Mouse (Mus musculus) midbrain, embryonic 10.5 days (tissue): ENCODE results near the gene Lcn6. TPM values are rescaled to one million over a fixed set of nuclear protein-coding genes. Genes with fewer than 3 reads are reported as not detected.
A peak's percentile ranks its signal among the peaks of the same experiment; 100 is the strongest.

ENCODE experiments used
- DNase-seq: peaks from one replicate; pipeline ENCODE4 v3.0.0-alpha.2; 2017; ENCODE audit warnings: low spot score
- H3K27ac ChIP-seq: fragments of 300-500 bp; sonication (generic); replicated peaks from 2 replicates; pipeline ENCODE4 v1.5.1; 2016; ENCODE audit warnings: mild to moderate bottlenecking
- H3K27me3 ChIP-seq: fragments of 300-500 bp; sonication (generic); 2 replicates; pipeline ENCODE4 v1.6.1; 2016; ENCODE audit warnings: low read depth, mild to moderate bottlenecking; ENCODE audit not compliant: poor library complexity, severe bottlenecking
- H3K36me3 ChIP-seq: fragments of 300-500 bp; sonication (generic); 2 replicates; pipeline ENCODE4 v1.6.1; 2016; ENCODE audit warnings: mild to moderate bottlenecking, moderate library complexity
- H3K4me1 ChIP-seq: fragments of 300-500 bp; sonication (generic); 2 replicates; pipeline ENCODE4 v1.6.1; 2016
- H3K4me3 ChIP-seq: fragments of 300-500 bp; sonication (generic); 2 replicates; pipeline ENCODE4 v1.5.1; 2016; ENCODE audit warnings: mild to moderate bottlenecking, moderate library complexity
- H3K9me3 ChIP-seq: fragments of 300-500 bp; sonication (generic); replicated peaks from 2 replicates; pipeline ENCODE4 v1.6.1; 2016; ENCODE audit warnings: mild to moderate bottlenecking
- WGBS: fragments of 180-500 bp; shearing (Covaris S2); methylation state at CpG from one replicate; pipeline ENCODE4 v1.1.7; 2016; 5-methylcytosine and 5-hydroxymethylcytosine counted together
- polyA plus RNA-seq: library from polyadenylated mRNA; unstranded; fragments of >200 nt; fragmentation: Nextera tagmentation; extraction: Ambion mirVana; gene quantifications from 2 replicates; pipeline ENCODE4 v1.2.1, GENCODE M21; 2016

Lcn6 gene
- not detected in 2 replicates for polyA plus RNA-seq

GRCm38 (mm10) chr2:25676486-25676885, at the start of gene Lcn6:
TSS of gene Lcn6 (plus strand) at chr2:25676786.
- H3K27ac ChIP-seq, result no peak within 1 kb of the TSS
- no peak for DNase-seq
- H3K4me1 ChIP-seq, result no peaks in the 10 kb centered on the region
- no peaks in the 10 kb centered on the region for H3K27me3 ChIP-seq
- H3K4me3 ChIP-seq, result no peak within 1 kb of the TSS
- no peaks in the 10 kb centered on the region for H3K36me3 ChIP-seq
- H3K9me3 ChIP-seq, result no peaks in the 10 kb centered on the region
- 94% methylated on average over 3 of the region's 3 CpGs for WGBS

DNA sequence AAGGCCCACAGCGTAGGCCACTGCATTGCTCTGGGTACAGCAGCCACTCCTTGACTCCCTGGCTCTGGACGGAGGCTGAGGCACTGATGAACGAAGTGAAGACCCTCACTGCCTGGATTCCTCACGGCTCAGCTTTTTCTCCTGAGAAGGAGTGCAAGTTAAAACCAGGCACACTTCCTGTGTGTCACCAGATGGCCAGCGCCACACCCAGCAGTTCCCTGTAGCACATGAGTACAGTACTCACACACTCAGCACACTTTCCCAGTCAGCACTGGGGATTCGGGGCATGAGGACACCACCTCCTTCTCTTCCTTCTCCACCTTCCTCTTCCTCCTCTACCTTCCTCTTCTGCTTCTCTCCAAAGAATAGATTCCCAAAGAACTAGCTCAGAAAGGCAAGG, 48.8 kb upstream of the Lcn6 start, which contains the start of gene Fcna:
Gene Fcna (minus strand): TSS at position 220 of the 400 bp plus-strand sequence.
- 83% methylated on average over 6 of the region's 6 CpGs for WGBS
- H3K27ac ChIP-seq, result 0 out of 2 replicates have a peak within 1 kb of the TSS, but pooled peaks have one; percentile 13

DNA sequence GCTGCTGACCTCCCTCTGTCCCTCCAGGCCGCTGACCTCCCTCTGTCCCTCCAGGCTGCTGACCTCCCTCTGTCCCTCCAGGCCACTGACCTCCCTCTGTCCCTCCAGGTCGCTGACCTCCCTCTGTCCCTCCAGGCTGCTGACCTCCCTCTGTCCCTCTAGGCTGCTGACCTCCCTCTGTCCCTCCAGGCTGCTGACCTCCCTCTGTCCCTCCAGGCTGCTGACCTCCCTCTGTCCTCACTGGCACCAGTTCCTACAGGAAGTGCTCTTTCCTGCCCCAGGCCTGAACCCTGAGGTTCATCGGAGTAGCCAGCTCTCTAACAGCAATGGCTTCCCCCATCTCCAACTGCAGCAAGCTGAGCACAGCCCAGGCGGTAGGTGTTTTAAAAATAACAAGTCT, 47.8 kb upstream of the Lcn6 start:
- Histone ChIP-seq H3K4me1 (peaks cover 4% of the 10 kb centered on the region), H3K27ac (0 out of 2 replicates have a peak overlapping the region, but pooled peaks have one; percentile 13), H3K9me3 (no peaks in the 10 kb centered on the region), H3K36me3 (no peaks in the 10 kb centered on the region), H3K4me3 (no peak overlapping the region), H3K27me3 (0 out of 2 replicates have a peak, but pooled peaks cover 4% of the 10 kb centered on the region)
- WGBS, result 48% methylated on average over 4 of the region's 4 CpGs
- no peak for DNase-seq

More for the DNA sequence above, 48.8 kb upstream of the Lcn6 start, which contains the start of gene Fcna:
- 0 out of 2 replicates have a peak, but pooled peaks cover 6% of the 10 kb centered on the region for H3K27me3 ChIP-seq
- no peak for DNase-seq
- H3K36me3 ChIP-seq, result no peaks in the 10 kb centered on the region
- H3K4me1 ChIP-seq, result peaks cover 4% of the 10 kb centered on the region
- no peak within 1 kb of the TSS for H3K4me3 ChIP-seq
- no peaks in the 10 kb centered on the region for H3K9me3 ChIP-seq

DNA sequence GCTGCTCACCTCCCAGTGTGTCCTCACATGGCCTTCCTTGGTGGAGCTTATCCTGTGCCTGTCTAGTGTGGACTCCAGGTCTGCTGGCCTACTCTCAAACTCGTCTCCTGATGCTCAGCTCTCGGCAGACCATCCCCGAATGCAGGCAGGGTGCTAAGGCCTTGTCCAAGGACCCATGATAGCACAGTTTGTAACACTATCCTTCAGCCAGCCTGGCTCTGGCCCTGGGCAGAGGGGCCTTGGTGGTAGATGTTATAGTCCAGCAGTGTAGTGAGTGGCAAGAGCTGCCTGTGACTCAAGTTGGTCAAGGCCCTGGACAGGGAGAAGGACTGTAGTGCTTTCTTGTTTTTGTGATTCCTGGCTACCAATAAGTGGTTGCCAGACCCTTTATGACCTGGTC, 43.0 kb upstream of the Lcn6 start:
- H3K4me3 ChIP-seq, result no peak overlapping the region
- no peak for DNase-seq
- H3K27ac ChIP-seq, result no peak overlapping the region
- no peaks in the 10 kb centered on the region for H3K27me3 ChIP-seq
- no peaks in the 10 kb centered on the region for H3K9me3 ChIP-seq
- 81% methylated on average over 3 of the region's 3 CpGs for WGBS
- peaks cover 3% of the 10 kb centered on the region for H3K4me1 ChIP-seq
- H3K36me3 ChIP-seq, result no peaks in the 10 kb centered on the region

DNA sequence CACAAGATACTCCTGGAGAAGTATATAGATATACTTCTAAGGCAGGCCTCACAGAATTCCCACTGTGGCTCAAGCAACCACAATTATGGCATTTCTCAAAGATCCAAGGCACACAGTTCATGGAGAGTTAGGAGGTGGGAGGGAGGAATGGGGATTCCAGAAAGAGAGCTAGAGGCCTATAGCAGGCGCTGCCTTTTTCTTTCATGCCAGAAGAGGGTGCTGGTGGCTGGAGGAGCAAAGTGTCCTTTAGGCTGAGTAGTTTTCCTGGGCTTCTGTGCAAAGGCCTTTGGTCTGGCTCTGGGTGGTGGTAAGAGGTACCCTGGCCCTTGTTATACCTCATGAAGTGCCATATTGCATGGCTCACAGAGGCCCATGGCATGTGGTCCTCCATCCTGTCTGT, 42.5 kb upstream of the Lcn6 start:
- DNase-seq, result no peak
- no peak overlapping the region for H3K4me3 ChIP-seq
- H3K27me3 ChIP-seq, result no peaks in the 10 kb centered on the region
- 45% methylated on average over 1 of the region's 1 CpGs for WGBS
- H3K4me1 ChIP-seq, result no peaks in the 10 kb centered on the region
- no peaks in the 10 kb centered on the region for H3K36me3 ChIP-seq
- H3K27ac ChIP-seq, result no peak overlapping the region
- H3K9me3 ChIP-seq, result no peaks in the 10 kb centered on the region

DNA sequence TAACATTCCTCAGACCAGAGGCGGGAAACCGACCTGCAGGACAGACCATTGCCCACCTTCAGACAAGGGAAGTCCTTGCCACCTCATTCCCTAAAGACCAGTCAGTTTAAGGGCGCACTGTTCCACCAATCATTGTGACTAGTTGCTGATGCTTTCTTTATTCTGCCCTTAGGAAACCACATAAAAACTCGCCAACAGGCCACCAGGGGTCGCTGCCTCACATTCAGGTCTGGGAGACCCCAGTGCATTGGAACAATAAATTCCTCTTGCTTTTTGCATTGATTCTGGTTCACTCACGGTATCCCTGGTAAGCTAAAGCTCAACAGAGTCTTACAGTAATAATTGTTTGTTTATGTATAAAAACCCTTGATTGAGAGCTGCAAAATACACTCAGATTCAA, 36.7 kb upstream of the Lcn6 start:
- H3K36me3 ChIP-seq, result no peaks in the 10 kb centered on the region
- no peaks in the 10 kb centered on the region for H3K4me1 ChIP-seq
- DNase-seq, result peak; percentile 54
- H3K9me3 ChIP-seq, result no peaks in the 10 kb centered on the region
- 17% methylated on average over 6 of the region's 6 CpGs for WGBS
- no peaks in the 10 kb centered on the region for H3K27me3 ChIP-seq
- H3K4me3 ChIP-seq, result no peak overlapping the region
- no peak overlapping the region for H3K27ac ChIP-seq

- Histone ChIP-seq H3K27me3 (no peaks in the 10 kb centered on the region), H3K4me3 (no peak within 1 kb of the TSS), H3K27ac (no peak within 1 kb of the TSS), H3K4me1 (no peaks in the 10 kb centered on the region), H3K36me3 (no peaks in the 10 kb centered on the region), H3K9me3 (no peaks in the 10 kb centered on the region)
- DNase-seq, result no peak
- 73% methylated on average over 2 of the region's 2 CpGs for WGBS
Measured at GRCm38 (mm10) chr2:25652902-25653301, 23.7 kb upstream of the Lcn6 start, which contains the start of gene Lcn8. TSS of gene Lcn8 (plus strand) at chr2:25653120.

DNA sequence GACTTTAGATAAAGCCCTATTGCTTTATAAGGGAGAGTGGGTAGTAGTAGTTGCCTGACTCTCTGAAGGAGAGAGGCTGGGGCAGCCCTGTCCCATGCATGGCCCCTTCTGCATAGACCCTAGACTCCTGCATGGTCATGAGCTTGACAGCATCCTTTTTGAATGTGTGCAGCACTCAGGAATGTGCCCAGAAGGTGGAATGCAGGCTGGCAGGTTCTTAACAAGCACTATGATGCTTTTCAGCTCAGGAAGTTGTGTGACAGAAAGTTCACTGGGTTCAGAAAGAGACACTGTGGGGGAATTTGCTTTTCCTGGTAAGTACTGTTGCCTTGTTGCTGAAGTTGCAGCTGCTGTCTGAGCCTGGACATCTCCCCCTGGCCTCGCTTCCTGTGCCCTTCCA, 22.1 kb upstream of the Lcn6 start:
- H3K4me1 ChIP-seq, result no peaks in the 10 kb centered on the region
- 67% methylated on average over 1 of the region's 1 CpGs for WGBS
- H3K27me3 ChIP-seq, result no peaks in the 10 kb centered on the region
- no peak overlapping the region for H3K27ac ChIP-seq
- no peak overlapping the region for H3K4me3 ChIP-seq
- H3K36me3 ChIP-seq, result no peaks in the 10 kb centered on the region
- DNase-seq, result no peak
- no peaks in the 10 kb centered on the region for H3K9me3 ChIP-seq

DNA sequence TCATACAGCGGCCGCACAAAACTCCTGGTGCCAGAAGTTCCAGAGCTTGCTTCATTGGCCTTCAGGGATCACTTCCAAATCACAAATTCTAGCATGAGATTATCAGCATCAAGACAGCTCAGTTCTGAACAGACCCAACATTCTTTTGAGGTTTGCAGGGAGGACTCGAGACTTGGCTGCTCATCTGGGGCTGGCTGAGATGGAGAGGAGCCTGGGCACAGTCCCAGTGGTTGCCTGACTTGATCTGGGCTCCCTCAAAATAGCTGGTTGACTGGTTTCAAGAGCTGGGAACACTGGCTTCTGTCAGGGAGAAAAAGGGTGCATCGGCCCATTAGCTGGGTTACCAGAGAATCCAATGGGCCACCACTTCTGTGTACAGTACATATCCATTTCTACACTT, 19.9 kb upstream of the Lcn6 start:
- Histone ChIP-seq H3K27ac (no peak overlapping the region), H3K36me3 (no peaks in the 10 kb centered on the region), H3K9me3 (no peaks in the 10 kb centered on the region), H3K4me3 (no peak overlapping the region), H3K4me1 (no peaks in the 10 kb centered on the region), H3K27me3 (no peaks in the 10 kb centered on the region)
- WGBS, result 91% methylated on average over 4 of the region's 4 CpGs
- DNase-seq, result no peak

- no peaks in the 10 kb centered on the region for H3K4me1 ChIP-seq
- no peaks in the 10 kb centered on the region for H3K27me3 ChIP-seq
- no peak overlapping the region for H3K4me3 ChIP-seq
- no peak overlapping the region for H3K27ac ChIP-seq
- no peaks in the 10 kb centered on the region for H3K36me3 ChIP-seq
- 85% methylated on average over 4 of the region's 4 CpGs for WGBS
- H3K9me3 ChIP-seq, result no peaks in the 10 kb centered on the region
- DNase-seq, result no peak
Measured at GRCm38 (mm10) chr2:25657246-25657645, 19.3 kb upstream of the Lcn6 start.

GRCm38 (mm10) chr2:25657652-25658051, 18.9 kb upstream of the Lcn6 start, which contains the start of gene Lcn5:
TSS of gene Lcn5 (plus strand) at chr2:25657952.
- no peak within 1 kb of the TSS for H3K27ac ChIP-seq
- no peak within 1 kb of the TSS for H3K4me3 ChIP-seq
- DNase-seq, result no peak
- no peaks in the 10 kb centered on the region for H3K36me3 ChIP-seq
- H3K4me1 ChIP-seq, result no peaks in the 10 kb centered on the region
- H3K9me3 ChIP-seq, result no peaks in the 10 kb centered on the region
- no peaks in the 10 kb centered on the region for H3K27me3 ChIP-seq

DNA sequence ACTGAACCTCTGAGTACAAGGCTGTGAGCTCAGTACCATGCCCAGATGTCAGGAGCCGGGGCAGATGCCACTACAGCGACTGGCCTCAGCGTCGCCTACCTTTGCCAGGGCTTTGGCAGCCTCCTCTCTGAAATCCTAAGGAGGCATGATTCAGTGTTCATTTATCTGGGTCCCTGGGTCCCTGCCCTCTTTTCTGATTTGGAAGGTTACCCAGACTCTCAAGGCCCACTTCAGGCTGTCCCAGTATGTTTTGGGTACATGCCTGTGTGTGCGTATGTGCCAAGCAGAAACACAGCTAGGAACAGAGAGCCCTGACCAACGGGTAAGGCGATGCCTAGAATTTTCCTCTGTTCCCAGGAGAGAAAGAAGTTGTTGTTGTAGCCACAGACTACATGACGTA, 16.3 kb upstream of the Lcn6 start:
- Histone ChIP-seq H3K27ac (no peak overlapping the region), H3K4me1 (peaks cover 4% of the 10 kb centered on the region), H3K4me3 (no peak overlapping the region), H3K9me3 (no peaks in the 10 kb centered on the region), H3K27me3 (no peaks in the 10 kb centered on the region), H3K36me3 (no peaks in the 10 kb centered on the region)
- 92% methylated on average over 8 of the region's 8 CpGs for WGBS
- no peak for DNase-seq

- no peaks in the 10 kb centered on the region for H3K27me3 ChIP-seq
- no peaks in the 10 kb centered on the region for H3K36me3 ChIP-seq
- no peak for DNase-seq
- peaks cover 5% of the 10 kb centered on the region for H3K4me1 ChIP-seq
- H3K9me3 ChIP-seq, result no peaks in the 10 kb centered on the region
- WGBS, result 93% methylated on average over 6 of the region's 6 CpGs
- H3K4me3 ChIP-seq, result no peak overlapping the region
- no peak overlapping the region for H3K27ac ChIP-seq
Measured at GRCm38 (mm10) chr2:25661245-25661970, 15.2 kb upstream of the Lcn6 start.
